Mouse (Mus musculus) kidney, postnatal 4 days (tissue): ENCODE results near the gene Ndufb10.
"Not testable (repeated sequence)": the region's sequence is repeated elsewhere in the genome, so short reads cannot be mapped to it uniquely, and the experiment has no call there.

Experiments
- DNase-seq, 2 experiments: peaks; one replicate each; pipeline ENCODE4 v3.0.0; 2021; ENCODE audit warnings: mixed read lengths in 2 of 2

The Ndufb10 gene

GRCm38 (mm10) chr17:24733434-24734050 lies 9.3 kb upstream of the Ndufb10 start:
- DNase-seq, result no peak

- DNase-seq, result no peak
Measured at GRCm38 (mm10) chr17:24732233-24732935, 8.1 kb upstream of the Ndufb10 start.

- no peak for DNase-seq
Measured at GRCm38 (mm10) chr17:24730787-24731186, 6.5 kb upstream of the Ndufb10 start.

- no peak for DNase-seq
Measured at GRCm38 (mm10) chr17:24729067-24729466, 4.8 kb upstream of the Ndufb10 start.

- no peak for DNase-seq
Measured at GRCm38 (mm10) chr17:24728184-24728583, 3.9 kb upstream of the Ndufb10 start.

GRCm38 (mm10) chr17:24727618-24728017 lies 3.3 kb upstream of the Ndufb10 start, which contains the start of gene Rpl3l:
Gene Rpl3l, plus strand, starts transcription at chr17:24727820.
- DNase-seq, result no peak

- DNase-seq, result no peak
Measured at GRCm38 (mm10) chr17:24725637-24726390, 1.5 kb upstream of the Ndufb10 start.

GRCm38 (mm10) chr17:24723881-24724180 lies 447 bp downstream of the Ndufb10 start:
- no peak for DNase-seq

GRCm38 (mm10) chr17:24723122-24723880 lies 977 bp downstream of the Ndufb10 start:
- DNase-seq, result no peak

GRCm38 (mm10) chr17:24722220-24722924 lies 1.9 kb downstream of the Ndufb10 start:
- DNase-seq, result no peak

GRCm38 (mm10) chr17:24721383-24721955 lies 2.8 kb downstream of the Ndufb10 start:
- DNase-seq, result not testable (repeated sequence)

GRCm38 (mm10) chr17:24720616-24721015 lies 3.7 kb downstream of the Ndufb10 start:
- DNase-seq, result not testable (repeated sequence)

GRCm38 (mm10) chr17:24719494-24720222 lies 4.6 kb downstream of the Ndufb10 start:
- DNase-seq, result peak; percentile 99 to 100

- not testable (repeated sequence) for DNase-seq
Measured at GRCm38 (mm10) chr17:24718938-24719337, 5.3 kb downstream of the Ndufb10 start.

- DNase-seq, result no peak
Measured at GRCm38 (mm10) chr17:24717943-24718342, 6.3 kb downstream of the Ndufb10 start, which contains the start of the genes Rnf151 and Rps2. Gene Rnf151, minus strand, starts transcription at chr17:24718063. Gene Rps2, plus strand, starts transcription at chr17:24718116.

GRCm38 (mm10) chr17:24716166-24716682 lies 8.1 kb downstream of the Ndufb10 start:
- no peak for DNase-seq

- DNase-seq, result peak in 1 of 2 experiments; percentile 51
Measured at GRCm38 (mm10) chr17:24715556-24715955, 8.7 kb downstream of the Ndufb10 start.

- no peak for DNase-seq
Measured at GRCm38 (mm10) chr17:24708646-24709045, 15.6 kb downstream of the Ndufb10 start.

GRCm38 (mm10) chr17:24707801-24708425 lies 16.4 kb downstream of the Ndufb10 start:
- DNase-seq, result no peak
